17 mouse cellular contexts compared by ENCODE assay signal in the genomic region with DNA sequence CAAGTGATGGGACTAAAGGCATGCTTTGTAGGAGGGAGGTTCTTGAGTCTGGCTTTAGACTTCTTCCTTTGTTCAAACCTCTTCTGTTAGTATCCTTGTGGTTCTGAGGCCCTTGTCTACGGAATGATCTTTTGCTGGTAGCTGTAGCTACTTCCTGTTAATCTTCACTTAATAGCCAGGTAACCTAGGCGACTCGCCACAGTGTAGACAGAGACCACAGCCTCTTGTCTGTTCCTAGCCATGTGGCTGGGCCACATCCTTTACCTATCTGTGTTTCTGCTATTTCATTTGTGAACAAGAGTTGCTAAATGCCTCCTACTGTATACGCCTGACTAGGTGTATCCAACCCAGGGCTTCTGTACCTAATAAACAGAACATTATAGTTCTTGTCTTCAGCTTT. TPM values are rescaled to one million over a fixed set of nuclear protein-coding genes. Genes with fewer than 3 reads are reported as not detected.
DNase-seq lines count a peak whose midpoint lies in the region; ATAC-seq and TF ChIP-seq lines count a peak whose summit lies in the region.
"Had no signal": no experiment of that assay in that cellular context is flagged by ENCODE, and none has a peak within 500 bp of the region (broad histone marks: within the 10 kb centered on the region; RNA-seq: fewer than 3 reads in every experiment).

No protein-coding gene starts in this region.

- ATAC-seq in activated CD4-positive, CD25-positive, alpha-beta regulatory T cell, adult 4 months = peak; percentile 98
- no peak for ATAC-seq in forebrain, postnatal 0 days
- ATAC-seq: intestine, embryonic 16.5 days; Patski had no signal

- no peaks in the 10 kb centered on the region for H3K27me3 ChIP-seq in embryonic facial prominence, embryonic 10.5 days (replicated peaks; ENCODE audit: low read depth, poor library complexity, severe bottlenecking)
- no peaks in the 10 kb centered on the region for H3K27me3 ChIP-seq in forebrain, postnatal 0 days (ENCODE audit: insufficient read depth, low read length)
- H3K27me3 ChIP-seq: embryonic facial prominence, embryonic 13.5 days; lung, embryonic 15.5 days; Patski had no signal

- 90% methylated on average over 4 of the region's 4 CpGs for WGBS in embryonic facial prominence, embryonic 10.5 days
- WGBS in forebrain, postnatal 0 days = 93% methylated on average over 4 of the region's 4 CpGs

- H3K9me3 ChIP-seq in embryonic facial prominence, embryonic 10.5 days = no peaks in the 10 kb centered on the region
- no peaks in the 10 kb centered on the region for H3K9me3 ChIP-seq in forebrain, postnatal 0 days (ENCODE audit: low read length)
- H3K9me3 ChIP-seq: embryonic facial prominence, embryonic 13.5 days; lung, embryonic 15.5 days had no signal

- no peak overlapping the region for H3K4me3 ChIP-seq in embryonic facial prominence, embryonic 10.5 days
- no peak overlapping the region for H3K4me3 ChIP-seq in forebrain, postnatal 0 days (ENCODE audit: low read depth, low read length)
- H3K4me3 ChIP-seq: embryonic facial prominence, embryonic 13.5 days; lung, embryonic 15.5 days had no signal

- H3K4me2 ChIP-seq in forebrain, postnatal 0 days (ENCODE audit: low read depth) = no peak overlapping the region
- H3K4me2 ChIP-seq: embryonic facial prominence, embryonic 13.5 days; lung, embryonic 15.5 days had no signal

- no peak overlapping the region for H3K9ac ChIP-seq in forebrain, postnatal 0 days
- H3K9ac ChIP-seq: embryonic facial prominence, embryonic 13.5 days; lung, embryonic 15.5 days had no signal

- no peak for TF ChIP-seq CTCF in forebrain, postnatal 0 days (IDR thresholded peaks at IDR 0.05; ENCODE audit: low read depth)

- H3K4me1 ChIP-seq in embryonic facial prominence, embryonic 10.5 days = peaks cover 23% of the 10 kb centered on the region; the same call in 1 of the 2 replicates
- no peaks in the 10 kb centered on the region for H3K4me1 ChIP-seq in forebrain, postnatal 0 days (ENCODE audit: insufficient read depth)

- H3K36me3 ChIP-seq in embryonic facial prominence, embryonic 10.5 days (replicated peaks) = no peaks in the 10 kb centered on the region
- no peaks in the 10 kb centered on the region for H3K36me3 ChIP-seq in forebrain, postnatal 0 days (ENCODE audit: insufficient read depth)
- H3K36me3 ChIP-seq: embryonic facial prominence, embryonic 13.5 days; lung, embryonic 15.5 days had no signal

- peak; percentile 46 to 48 for DNase-seq in spleen, postnatal 36 days (ENCODE audit: low spot score in 2 of 2)
- no peak for DNase-seq in spleen, postnatal 14 days (ENCODE audit: low spot score in 2 of 2)
- peak; percentile 66 to 69 for DNase-seq in natural killer cell, adult 2 months (ENCODE audit: low spot score in 2 of 2)
- no peak for DNase-seq in layer of hippocampus, postnatal 10 days (ENCODE audit: low spot score in 2 of 2)
- DNase-seq in embryonic facial prominence, embryonic 10.5 days (ENCODE audit: low spot score) = no peak
- DNase-seq in kidney, postnatal 36 days = no peak
- DNase-seq in forebrain, postnatal 0 days = no peak
- DNase-seq: cerebellum, adult 11-12 months; cerebellum, postnatal 36 days; kidney, postnatal 14 days; layer of hippocampus, adult 9-11 months had no signal

- H3K27ac ChIP-seq in embryonic facial prominence, embryonic 10.5 days (replicated peaks) = no peak overlapping the region
- no peak overlapping the region for H3K27ac ChIP-seq in forebrain, postnatal 0 days (ENCODE audit: low read depth, low read length)
- H3K27ac ChIP-seq: embryonic facial prominence, embryonic 13.5 days; lung, embryonic 15.5 days had no signal

RNA-seq across cellular contexts. Expression of gene Tango6, which starts 39.8 kb away (rescaled TPM):
- polyA plus RNA-seq in activated CD4-positive, CD25-positive, alpha-beta regulatory T cell, adult 4 months (2017; shearing (Covaris generic)) = 1 to 10 TPM; 5.7 to 6.3 TPM
- total RNA-seq in layer of hippocampus, postnatal 10 days (2021) = 1 to 10 TPM; 7.5 to 8.1 TPM
- 16.3 and 16.8 TPM in 2 replicates for polyA plus RNA-seq in embryonic facial prominence, embryonic 10.5 days (2016; fragmentation: Nextera tagmentation; extraction: Ambion mirVana)
- 5.3 and 7.5 TPM in 2 replicates for total RNA-seq in forebrain, postnatal 0 days (2014; rRNA removed)
- polyA plus RNA-seq in forebrain, postnatal 0 days (2015; fragmentation: Nextera tagmentation; extraction: Ambion mirVana) = 2.3 and 3.8 TPM in 2 replicates

RNA-seq across cellular contexts. Expression of gene Cdh1, which starts 39.9 kb away (rescaled TPM):
- under 1 TPM; 0.20 to 0.57 TPM for polyA plus RNA-seq in activated CD4-positive, CD25-positive, alpha-beta regulatory T cell, adult 4 months (2017; shearing (Covaris generic))
- total RNA-seq in layer of hippocampus, postnatal 10 days (2021) = 1 to 10 TPM in 1 of 2 experiments, under 1 TPM in 1; 0.46 to 1.7 TPM
- 22.1 and 24.4 TPM in 2 replicates for polyA plus RNA-seq in embryonic facial prominence, embryonic 10.5 days (2016; fragmentation: Nextera tagmentation; extraction: Ambion mirVana)
- 2.5 and 3.9 TPM in 2 replicates for total RNA-seq in forebrain, postnatal 0 days (2014; rRNA removed)
- 3.3 and 3.9 TPM in 2 replicates for polyA plus RNA-seq in forebrain, postnatal 0 days (2015; fragmentation: Nextera tagmentation; extraction: Ambion mirVana)
- total RNA-seq: megakaryocyte-erythroid progenitor cell, adult 5-6 weeks had no signal

Comparison
In these comparisons a context has a peak if more than half of its experiments do, and no peak if none do; other contexts are left out.
1. DNase-seq: peak in spleen, postnatal 36 days (2 of 2) and natural killer cell, adult 2 months (2 of 2); none in spleen, postnatal 14 days (0 of 2), layer of hippocampus, postnatal 10 days (0 of 2), embryonic facial prominence, embryonic 10.5 days (single experiment), kidney, postnatal 36 days (0 of 2) and forebrain, postnatal 0 days (single experiment).